Mouse (Mus musculus): ENCODE measurements around the gene Cdh22.

Gene Cdh22

GRCm38 (mm10) chr2:165207689-165208088 is 27.0 kb downstream of the Cdh22 start:
- no peak for DNase-seq (ENCODE audit: low read depth, low spot score)

- no peak for DNase-seq (ENCODE audit: low read depth, low spot score)
These were observed 27.6 kb downstream of the Cdh22 start for GRCm38 (mm10) chr2:165207086-165207485.

- no peak for DNase-seq (ENCODE audit: low read depth, low spot score)
These were observed 29.2 kb downstream of the Cdh22 start for GRCm38 (mm10) chr2:165205486-165205885.

GRCm38 (mm10) chr2:165204931-165205330 is 29.7 kb downstream of the Cdh22 start:
- no peak for DNase-seq (ENCODE audit: low read depth, low spot score)

GRCm38 (mm10) chr2:165201761-165202751 is 32.6 kb downstream of the Cdh22 start:
- no peak for DNase-seq (ENCODE audit: low read depth, low spot score)

GRCm38 (mm10) chr2:165197546-165197945 is 37.1 kb downstream of the Cdh22 start:
- no peak for DNase-seq (ENCODE audit: low read depth, low spot score)

GRCm38 (mm10) chr2:165195411-165196182 is 39.1 kb downstream of the Cdh22 start:
- no peak for DNase-seq (ENCODE audit: low read depth, low spot score)

GRCm38 (mm10) chr2:165191483-165191882 is 43.2 kb downstream of the Cdh22 start:
- DNase-seq (ENCODE audit: low read depth, low spot score) = no peak

- DNase-seq (ENCODE audit: low read depth, low spot score) = no peak
These were observed 45.1 kb downstream of the Cdh22 start for GRCm38 (mm10) chr2:165189546-165189945.

GRCm38 (mm10) chr2:165187648-165188380 is 46.8 kb downstream of the Cdh22 start:
- no peak for DNase-seq (ENCODE audit: low read depth, low spot score)

- DNase-seq (ENCODE audit: low read depth, low spot score) = no peak
These were observed 50.5 kb downstream of the Cdh22 start for GRCm38 (mm10) chr2:165184015-165184633.

- no peak for DNase-seq (ENCODE audit: low read depth, low spot score)
These were observed 52.3 kb downstream of the Cdh22 start for GRCm38 (mm10) chr2:165182085-165182976.

- DNase-seq (ENCODE audit: low read depth, low spot score) = peak; percentile 51
These were observed 55.4 kb downstream of the Cdh22 start for GRCm38 (mm10) chr2:165179231-165179630.

- DNase-seq (ENCODE audit: low read depth, low spot score) = no peak
These were observed 57.7 kb downstream of the Cdh22 start for GRCm38 (mm10) chr2:165176965-165177364.

GRCm38 (mm10) chr2:165166664-165167435 is 67.8 kb downstream of the Cdh22 start:
- peak; percentile 34 for DNase-seq (ENCODE audit: low read depth, low spot score)

- DNase-seq (ENCODE audit: low read depth, low spot score) = no peak
These were observed 72.4 kb downstream of the Cdh22 start for GRCm38 (mm10) chr2:165162221-165162620.

GRCm38 (mm10) chr2:165160466-165160865 is 74.2 kb downstream of the Cdh22 start:
- no peak for DNase-seq (ENCODE audit: low read depth, low spot score)

GRCm38 (mm10) chr2:165159055-165159688 is 75.5 kb downstream of the Cdh22 start:
- DNase-seq (ENCODE audit: low read depth, low spot score) = no peak

- no peak for DNase-seq (ENCODE audit: low read depth, low spot score)
These were observed 76.3 kb downstream of the Cdh22 start for GRCm38 (mm10) chr2:165158317-165158716.

All from CD4-positive helper T cell, adult 2 months (primary cell).